Mouse (Mus musculus): ENCODE results near the gene Raver1.

DNA sequence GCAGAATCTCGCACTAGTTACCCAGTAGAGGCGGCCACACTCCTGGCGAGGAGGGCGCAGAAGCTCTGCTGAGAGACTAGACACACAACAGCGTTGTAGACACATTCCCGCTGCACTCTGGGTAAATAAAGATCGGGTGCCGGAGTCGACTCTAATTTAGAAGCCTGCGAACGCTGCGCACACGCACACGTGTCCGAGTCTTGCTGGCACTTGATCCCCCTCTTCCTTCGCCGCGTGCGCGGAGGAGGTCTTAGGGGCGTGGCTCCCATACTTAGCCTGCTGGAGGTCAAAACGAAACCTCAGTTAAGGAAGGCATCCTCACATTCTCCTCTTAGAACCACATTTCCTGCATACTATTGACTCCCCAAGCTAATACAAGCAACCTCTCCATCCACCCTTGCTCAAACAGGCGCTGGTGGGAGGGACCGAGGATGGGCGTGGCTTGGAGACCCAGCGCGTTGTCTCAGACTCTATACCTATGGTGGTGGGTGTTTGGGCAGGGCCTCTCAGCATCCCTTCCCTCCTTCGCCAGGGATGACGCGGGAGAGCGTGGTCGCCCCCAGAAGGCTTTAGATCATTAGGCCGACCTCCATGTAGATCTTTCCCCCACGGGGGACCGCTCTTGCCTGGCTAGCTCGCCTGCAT is 60.4 kb downstream of the Raver1 start:
- TF ChIP-seq POLR2A (IDR thresholded peaks at IDR 0.05; ENCODE audit: borderline replicate concordance, extremely low read depth, insufficient read depth, insufficient read length, poor library complexity, severe bottlenecking), result no peak
- no peak for TF ChIP-seq CTCF (IDR thresholded peaks at IDR 0.05; ENCODE audit: borderline replicate concordance, extremely low read depth, insufficient read depth, insufficient read length)

All from brain, embryonic 14.5 days (tissue).